Mouse (Mus musculus) kidney, embryonic 14.5 days (tissue): Measurements from ENCODE around the gene Il22ra1. TPM values are rescaled to one million over a fixed set of nuclear protein-coding genes. Genes with fewer than 3 reads are reported as not detected.

ENCODE experiments used
- ATAC-seq: fragments of 200-750 bp; cut with Nextera tagmentation; 2 replicates; pipeline ENCODE4 v1.8.0; 2017; ENCODE audit warnings: moderate number of reproducible peaks, mild to moderate bottlenecking, moderate TSS enrichment, moderate library complexity; ENCODE audit not compliant: low FRiP score, low TSS enrichment
- H3K27ac ChIP-seq: fragments of 300-500 bp; sonication (generic); 2 replicates; pipeline ENCODE4 v1.5.1; 2014; ENCODE audit warnings: low read depth, mild to moderate bottlenecking, low read length, moderate library complexity, mixed read lengths
- H3K27me3 ChIP-seq: fragments of 300-500 bp; sonication (generic); 2 replicates; pipeline ENCODE4 v1.6.1; 2014; ENCODE audit warnings: mild to moderate bottlenecking, low read length; ENCODE audit not compliant: control insufficient read depth, insufficient read depth
- H3K36me3 ChIP-seq: fragments of 300-500 bp; sonication (generic); 2 replicates; pipeline ENCODE4 v1.6.1; 2014; ENCODE audit warnings: low read length, mixed read lengths; ENCODE audit not compliant: control insufficient read depth, insufficient read depth
- H3K4me1 ChIP-seq: fragments of 300-500 bp; sonication (generic); 2 replicates; pipeline ENCODE4 v1.6.1; 2014; ENCODE audit warnings: low read length, mixed read lengths; ENCODE audit not compliant: control insufficient read depth, insufficient read depth
- H3K4me2 ChIP-seq: fragments of 300-500 bp; sonication (generic); replicated peaks from 2 replicates; pipeline ENCODE4 v1.6.1; 2014; ENCODE audit warnings: low read depth, mild to moderate bottlenecking, low read length
- H3K4me3 ChIP-seq: fragments of 300-500 bp; sonication (generic); 2 replicates; pipeline ENCODE4 v1.5.1; 2014; ENCODE audit warnings: mild to moderate bottlenecking, low read length
- H3K9ac ChIP-seq: fragments of 300-500 bp; sonication (generic); 2 replicates; pipeline ENCODE4 v1.6.1; 2014; ENCODE audit warnings: low read depth, mild to moderate bottlenecking, low read length, moderate library complexity
- H3K9me3 ChIP-seq: fragments of 300-500 bp; sonication (generic); 2 replicates; pipeline ENCODE4 v1.6.1; 2016; ENCODE audit warnings: low read length; ENCODE audit not compliant: control insufficient read depth
- WGBS: fragments of 180-500 bp; shearing (Covaris S2); extraction: QIAGEN DNeasy Blood & Tissue Kit; methylation state at CpG from one replicate; pipeline ENCODE4 v1.1.7; 2014; 5-methylcytosine and 5-hydroxymethylcytosine counted together
- polyA plus RNA-seq: library from polyadenylated mRNA; unstranded; fragments of >200 nt; fragmentation: Nextera tagmentation; extraction: Ambion mirVana; gene quantifications from 2 replicates; pipeline ENCODE4 v1.2.1, GENCODE M21; 2014

Il22ra1 gene
- polyA plus RNA-seq, 1 experiment from 2014 or later = not detected

DNA sequence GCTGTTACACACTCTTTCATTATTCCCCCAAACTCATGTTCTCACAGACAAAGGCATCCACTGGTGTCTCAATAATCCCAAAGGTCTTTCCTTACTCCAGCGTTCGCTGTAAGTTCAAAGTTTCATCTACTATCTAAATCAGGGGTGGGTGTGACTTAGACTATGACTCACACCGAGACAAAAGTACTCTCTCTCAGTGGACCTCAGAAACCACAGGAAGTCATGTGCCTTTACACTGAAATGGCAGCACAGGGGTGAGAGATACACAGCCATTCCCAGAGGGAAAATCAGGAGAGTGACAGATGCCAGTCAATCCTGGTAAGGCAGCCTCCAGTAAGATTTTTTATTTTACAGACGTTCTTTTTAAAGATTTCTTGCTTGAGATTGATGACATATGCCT is 35.1 kb upstream of the Il22ra1 start:
- ATAC-seq = no peak
- Histone ChIP-seq H3K9ac (no peak overlapping the region), H3K4me2 (no peak overlapping the region), H3K9me3 (peaks cover 5% of the 10 kb centered on the region; the same call in 1 of the 2 replicates), H3K4me3 (no peak overlapping the region), H3K4me1 (no peaks in the 10 kb centered on the region), H3K27me3 (peaks cover 4% of the 10 kb centered on the region; the same call in 1 of the 2 replicates), H3K36me3 (no peaks in the 10 kb centered on the region), H3K27ac (no peak overlapping the region)
- WGBS = 86% methylated on average over 4 of the region's 4 CpGs

GRCm38 (mm10) chr4:135698498-135698897 is 29.5 kb upstream of the Il22ra1 start:
- Histone ChIP-seq H3K9ac (no peak overlapping the region), H3K27ac (no peak overlapping the region), H3K4me2 (no peak overlapping the region), H3K27me3 (no peaks in the 10 kb centered on the region; the same call in 1 of the 2 replicates), H3K4me1 (0 out of 2 replicates have a peak, but pooled peaks cover under 1% of the 10 kb centered on the region), H3K4me3 (no peak overlapping the region), H3K36me3 (no peaks in the 10 kb centered on the region), H3K9me3 (peaks cover 6% of the 10 kb centered on the region; the same call in 1 of the 2 replicates)
- no peak for ATAC-seq
- 82% methylated on average over 7 of the region's 7 CpGs for WGBS

DNA sequence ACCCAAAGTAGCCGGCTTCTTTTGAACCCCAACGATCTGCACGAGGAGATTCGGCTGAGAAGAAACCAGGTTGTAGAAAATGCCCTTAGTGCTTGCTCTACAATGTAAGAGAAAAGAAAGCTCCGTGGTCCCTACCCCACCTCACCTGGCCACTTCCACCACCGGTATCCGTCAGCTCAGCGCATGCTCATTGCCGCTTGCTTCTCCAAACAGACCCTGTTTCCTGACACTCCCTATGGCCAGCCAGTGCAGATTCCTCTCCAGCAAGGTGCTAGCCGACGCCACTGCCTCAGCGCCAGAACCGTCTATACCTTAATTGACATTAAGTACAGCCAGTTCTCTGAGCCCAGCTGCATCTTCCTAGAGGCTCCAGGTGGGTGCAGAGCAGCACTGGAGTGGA is 24.5 kb upstream of the Il22ra1 start:
- Histone ChIP-seq H3K27ac (no peak overlapping the region), H3K4me1 (peaks cover 2% of the 10 kb centered on the region; the same call in 1 of the 2 replicates), H3K9me3 (no peaks in the 10 kb centered on the region), H3K9ac (no peak overlapping the region), H3K27me3 (no peaks in the 10 kb centered on the region; the same call in 1 of the 2 replicates), H3K4me2 (no peak overlapping the region), H3K4me3 (no peak overlapping the region), H3K36me3 (no peaks in the 10 kb centered on the region)
- WGBS = 70% methylated on average over 13 of the region's 13 CpGs
- no peak for ATAC-seq

DNA sequence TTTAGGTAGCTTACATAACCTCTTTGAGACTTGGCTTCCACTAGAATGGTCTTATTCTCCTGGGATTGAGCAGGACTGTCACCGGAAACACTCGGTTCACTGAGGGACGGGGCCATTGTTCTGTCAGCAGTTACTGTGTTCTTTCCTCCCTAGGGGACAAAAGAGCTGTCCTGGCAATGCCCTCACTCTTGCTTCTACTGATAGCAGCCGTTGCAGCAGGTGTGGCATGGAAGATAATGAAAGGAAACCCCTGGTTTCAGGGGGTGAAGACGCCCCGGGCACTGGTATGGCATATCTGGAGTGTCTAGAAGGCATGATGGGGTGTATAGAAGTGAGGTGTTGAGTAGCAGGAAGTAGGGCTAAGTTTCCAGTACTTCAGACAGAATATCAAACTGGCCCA is 24.0 kb upstream of the Il22ra1 start:
- ATAC-seq = no peak
- H3K9me3 ChIP-seq = no peaks in the 10 kb centered on the region
- WGBS = 68% methylated on average over 6 of the region's 6 CpGs

GRCm38 (mm10) chr4:135706045-135706444 is 21.9 kb upstream of the Il22ra1 start:
- Histone ChIP-seq H3K4me1 (peaks cover 2% of the 10 kb centered on the region; the same call in 1 of the 2 replicates), H3K36me3 (no peaks in the 10 kb centered on the region), H3K4me3 (no peak overlapping the region), H3K9me3 (no peaks in the 10 kb centered on the region), H3K9ac (no peak overlapping the region), H3K4me2 (no peak overlapping the region), H3K27me3 (no peaks in the 10 kb centered on the region; the same call in 1 of the 2 replicates), H3K27ac (no peak overlapping the region)
- 88% methylated on average over 6 of the region's 6 CpGs for WGBS
- ATAC-seq = no peak

More for the DNA sequence above, 24.0 kb upstream of the Il22ra1 start:
- Histone ChIP-seq H3K9ac (no peak overlapping the region), H3K27ac (no peak overlapping the region), H3K36me3 (no peaks in the 10 kb centered on the region), H3K4me2 (no peak overlapping the region), H3K27me3 (no peaks in the 10 kb centered on the region; the same call in 1 of the 2 replicates), H3K4me1 (peaks cover 2% of the 10 kb centered on the region; the same call in 1 of the 2 replicates), H3K4me3 (no peak overlapping the region)

DNA sequence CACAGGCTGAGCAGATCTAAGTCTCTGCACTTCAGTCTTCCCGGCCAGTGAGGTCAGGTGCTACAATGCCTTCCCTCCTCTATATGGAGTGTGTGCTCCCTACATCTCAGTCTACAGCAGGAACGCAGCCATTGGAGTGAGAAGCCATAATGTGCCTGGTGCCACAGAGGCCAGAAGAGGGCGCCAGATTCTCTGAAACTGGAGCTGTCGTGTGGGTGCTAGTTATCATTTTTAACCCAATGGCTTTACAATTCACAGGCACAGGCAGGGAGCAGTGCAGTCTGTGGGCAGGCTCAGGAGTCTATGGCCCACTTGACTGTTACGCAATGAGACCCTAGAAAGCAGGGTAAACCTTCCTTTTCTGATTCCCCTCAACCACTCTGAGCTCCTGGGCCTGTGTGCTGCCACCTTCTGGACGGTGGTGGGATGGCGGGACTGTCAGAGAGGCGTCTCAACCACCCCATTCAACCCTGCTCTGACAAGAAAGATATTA is 18.9 kb upstream of the Il22ra1 start:
- ATAC-seq = peak; percentile 58
- 8% methylated on average over 8 of the region's 8 CpGs for WGBS
- Histone ChIP-seq H3K4me2 (peak overlapping the region; percentile 33; the same call in 1 of the 2 replicates), H3K9me3 (no peaks in the 10 kb centered on the region), H3K27me3 (no peaks in the 10 kb centered on the region), H3K4me1 (no peaks in the 10 kb centered on the region; the same call in 1 of the 2 replicates), H3K4me3 (no peak overlapping the region), H3K27ac (no peak overlapping the region), H3K9ac (no peak overlapping the region), H3K36me3 (no peaks in the 10 kb centered on the region)

GRCm38 (mm10) chr4:135709621-135710020 is 18.4 kb upstream of the Il22ra1 start:
- Histone ChIP-seq H3K27ac (no peak overlapping the region), H3K4me3 (no peak overlapping the region), H3K9me3 (no peaks in the 10 kb centered on the region), H3K27me3 (no peaks in the 10 kb centered on the region), H3K4me2 (no peak overlapping the region), H3K4me1 (no peaks in the 10 kb centered on the region), H3K9ac (no peak overlapping the region), H3K36me3 (no peaks in the 10 kb centered on the region)
- 81% methylated on average over 11 of the region's 11 CpGs for WGBS
- no peak for ATAC-seq

GRCm38 (mm10) chr4:135710392-135710791 is 17.6 kb upstream of the Il22ra1 start:
- H3K4me2 ChIP-seq = no peak overlapping the region
- no peak overlapping the region for H3K4me3 ChIP-seq
- no peak overlapping the region for H3K27ac ChIP-seq
- no peak for ATAC-seq
- no peaks in the 10 kb centered on the region for H3K9me3 ChIP-seq
- no peaks in the 10 kb centered on the region for H3K27me3 ChIP-seq
- no peak overlapping the region for H3K9ac ChIP-seq
- no peaks in the 10 kb centered on the region for H3K4me1 ChIP-seq
- 89% methylated on average over 3 of the region's 3 CpGs for WGBS
- H3K36me3 ChIP-seq = no peaks in the 10 kb centered on the region

DNA sequence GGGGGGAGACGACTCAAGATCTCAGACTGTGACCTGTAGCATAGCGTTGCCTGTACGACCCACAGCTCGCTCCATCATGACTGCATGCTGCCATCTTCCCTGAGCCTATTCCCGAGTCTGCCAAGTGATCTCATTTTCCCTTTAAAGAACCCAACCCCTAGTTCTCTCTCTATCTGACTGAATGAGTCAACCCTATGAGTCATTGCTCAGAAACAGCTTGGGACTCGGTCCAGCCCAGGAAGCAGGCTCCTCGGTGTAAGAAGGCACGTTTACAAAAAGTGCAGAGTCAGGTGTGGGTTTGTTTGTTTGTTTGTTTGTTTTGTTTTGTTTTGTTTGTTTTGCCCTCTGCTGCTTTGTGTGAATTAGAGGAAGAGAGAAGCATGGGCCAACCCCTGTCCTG is 13.2 kb upstream of the Il22ra1 start:
- no peaks in the 10 kb centered on the region for H3K36me3 ChIP-seq
- no peak overlapping the region for H3K4me3 ChIP-seq
- H3K4me1 ChIP-seq = no peaks in the 10 kb centered on the region
- H3K4me2 ChIP-seq = no peak overlapping the region
- H3K27me3 ChIP-seq = no peaks in the 10 kb centered on the region
- no peaks in the 10 kb centered on the region for H3K9me3 ChIP-seq
- ATAC-seq = no peak
- no peak overlapping the region for H3K9ac ChIP-seq
- no peak overlapping the region for H3K27ac ChIP-seq
- WGBS = 81% methylated on average over 8 of the region's 8 CpGs
